Comparison of ENCODE assay signal across 1 mouse cellular context in the genomic region with DNA sequence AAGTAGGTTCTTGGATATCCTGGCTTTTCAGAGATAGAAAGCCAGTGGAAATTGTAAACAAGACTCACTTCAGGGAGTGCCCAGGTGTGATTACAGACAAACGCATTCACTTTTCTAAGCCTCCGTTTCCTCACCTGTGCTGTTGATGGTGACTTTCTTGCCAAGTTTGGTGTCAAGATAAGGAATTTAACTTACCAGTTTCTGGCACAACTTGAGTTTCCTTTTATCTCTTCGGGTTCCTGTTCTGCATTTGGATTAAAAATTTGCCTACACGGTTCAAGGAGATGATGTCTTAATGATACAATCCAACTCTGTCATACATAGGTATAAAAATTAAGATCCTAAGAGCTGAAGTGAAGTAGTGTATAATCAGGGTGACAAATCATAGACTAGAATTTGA.
TF ChIP-seq lines count a peak whose summit lies in the region.

No protein-coding gene starts in this region.

TF ChIP-seq in CH12.LX, 34 proteins besides CTCF, POLR2A, EP300 and RAD21:
- TF ChIP-seq POLR2AphosphoS2 (IDR thresholded peaks at IDR 0.05; ENCODE audit: low read depth, low read length) (no peak), MAFK (IDR thresholded peaks at IDR 0.05; ENCODE audit: insufficient replicate concordance, low read length) (no peak), TCF12 (IDR thresholded peaks at IDR 0.05; ENCODE audit: low read depth, low read length) (no peak), SIN3A (IDR thresholded peaks at IDR 0.05; ENCODE audit: low read length) (no peak), USF2 (conservative IDR thresholded peaks at IDR 0.05; ENCODE audit: low read depth, low read length) (no peak), MAX (IDR thresholded peaks at IDR 0.05; ENCODE audit: low read length) (no peak), CHD2 (IDR thresholded peaks at IDR 0.05; ENCODE audit: low read length) (no peak)
